Mouse (Mus musculus) frontal cortex, postnatal 14 days (tissue): ENCODE data around the gene Tbcb.
"Not testable (repeated sequence)": the region's sequence is repeated elsewhere in the genome, so short reads cannot be mapped to it uniquely, and the experiment has no call there.

Experiments
- DNase-seq, 2 experiments: peaks; one replicate each; pipeline ENCODE4 v3.0.0; 2022; ENCODE audit warnings: low spot score in 2 of 2

The Tbcb gene

GRCm38 (mm10) chr7:30222205-30222604 is 9.9 kb downstream of the Tbcb start:
- no peak for DNase-seq

GRCm38 (mm10) chr7:30221433-30221832 is 10.6 kb downstream of the Tbcb start:
- DNase-seq: no peak

DNA sequence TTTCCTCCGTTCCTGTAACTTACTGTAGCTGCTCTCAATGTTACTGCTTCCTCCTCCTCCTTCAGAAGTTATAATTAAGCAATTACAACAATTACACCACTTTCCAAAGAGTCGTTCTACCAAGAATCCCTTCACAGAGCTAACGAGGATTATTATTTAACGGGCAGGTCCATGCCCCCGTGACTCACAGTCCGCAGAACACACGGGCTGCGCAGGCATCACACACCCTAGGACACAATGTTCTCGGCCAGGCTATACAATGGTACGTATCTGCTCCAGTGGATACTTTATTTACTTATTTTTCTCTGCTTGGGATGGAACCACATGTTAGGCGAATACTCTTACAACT is 12.1 kb downstream of the Tbcb start:
- DNase-seq: no peak

GRCm38 (mm10) chr7:30219293-30220007 is 12.6 kb downstream of the Tbcb start:
- DNase-seq: no peak

- DNase-seq: no peak
Measured at GRCm38 (mm10) chr7:30217277-30217676, 14.8 kb downstream of the Tbcb start.

- DNase-seq: no peak
Measured at GRCm38 (mm10) chr7:30216723-30217151, 15.3 kb downstream of the Tbcb start.

DNA sequence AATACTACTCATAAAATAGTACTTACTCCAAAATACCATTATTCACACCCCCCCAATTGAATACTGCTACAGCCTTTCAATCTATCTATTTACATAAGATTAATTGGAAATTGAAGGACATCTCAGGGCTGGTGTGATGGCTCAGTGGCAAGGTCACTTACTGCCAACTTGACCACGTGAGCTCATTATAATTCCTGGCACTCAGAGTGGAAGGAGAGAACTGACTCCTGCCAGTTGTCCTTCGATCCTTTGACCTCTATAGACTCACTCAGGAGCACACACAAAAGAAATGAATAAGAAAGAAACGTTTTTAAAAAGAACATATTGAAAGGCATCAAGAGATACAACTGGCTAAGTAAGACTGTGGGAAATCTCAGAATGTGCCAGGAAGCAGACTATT is 16.2 kb downstream of the Tbcb start:
- DNase-seq: no peak

DNA sequence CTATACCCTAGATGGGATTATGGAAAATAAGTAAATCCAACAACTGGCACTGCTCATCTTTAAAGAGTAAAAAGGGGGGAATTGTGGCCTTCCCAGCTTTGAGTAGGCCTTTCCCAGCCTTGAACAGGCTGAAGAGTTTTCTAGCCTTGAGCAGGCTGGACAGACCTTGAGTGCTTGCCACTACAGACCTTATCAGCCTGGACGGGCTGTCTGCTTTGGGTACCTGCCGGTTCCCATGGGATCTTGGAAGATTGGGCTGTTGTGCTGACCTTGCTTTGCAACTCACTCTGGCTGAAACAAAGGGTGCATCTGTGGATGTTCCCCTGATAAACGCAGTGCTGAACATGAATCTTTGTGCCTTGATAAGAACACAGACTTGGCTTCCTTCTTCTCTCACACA is 18.2 kb downstream of the Tbcb start:
- no peak for DNase-seq

- DNase-seq: no peak
Measured at GRCm38 (mm10) chr7:30211025-30211424, 21.0 kb downstream of the Tbcb start.

- DNase-seq: not testable (repeated sequence)
Measured at GRCm38 (mm10) chr7:30206364-30206763, 25.7 kb downstream of the Tbcb start.

GRCm38 (mm10) chr7:30205383-30205782 is 26.7 kb downstream of the Tbcb start:
- no peak for DNase-seq

DNA sequence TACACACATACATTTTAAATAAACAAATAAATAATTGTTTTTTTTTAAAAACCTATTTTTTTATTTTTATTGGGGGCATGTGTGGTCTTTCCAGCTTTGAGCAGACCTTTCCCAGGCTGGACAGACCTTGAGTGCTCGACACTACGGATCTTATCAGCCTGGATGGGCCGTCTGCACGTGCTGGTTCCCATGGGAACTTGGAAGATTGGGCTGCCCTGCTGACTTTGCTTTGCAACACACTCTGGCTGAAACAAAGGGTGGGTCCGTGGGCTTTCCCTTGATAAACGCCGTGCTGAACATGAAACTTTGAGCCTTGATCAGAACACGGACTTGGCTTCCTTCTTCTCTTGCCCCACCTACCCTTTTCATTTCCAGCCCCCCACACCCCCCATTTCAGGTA is 27.7 kb downstream of the Tbcb start:
- no peak for DNase-seq

DNA sequence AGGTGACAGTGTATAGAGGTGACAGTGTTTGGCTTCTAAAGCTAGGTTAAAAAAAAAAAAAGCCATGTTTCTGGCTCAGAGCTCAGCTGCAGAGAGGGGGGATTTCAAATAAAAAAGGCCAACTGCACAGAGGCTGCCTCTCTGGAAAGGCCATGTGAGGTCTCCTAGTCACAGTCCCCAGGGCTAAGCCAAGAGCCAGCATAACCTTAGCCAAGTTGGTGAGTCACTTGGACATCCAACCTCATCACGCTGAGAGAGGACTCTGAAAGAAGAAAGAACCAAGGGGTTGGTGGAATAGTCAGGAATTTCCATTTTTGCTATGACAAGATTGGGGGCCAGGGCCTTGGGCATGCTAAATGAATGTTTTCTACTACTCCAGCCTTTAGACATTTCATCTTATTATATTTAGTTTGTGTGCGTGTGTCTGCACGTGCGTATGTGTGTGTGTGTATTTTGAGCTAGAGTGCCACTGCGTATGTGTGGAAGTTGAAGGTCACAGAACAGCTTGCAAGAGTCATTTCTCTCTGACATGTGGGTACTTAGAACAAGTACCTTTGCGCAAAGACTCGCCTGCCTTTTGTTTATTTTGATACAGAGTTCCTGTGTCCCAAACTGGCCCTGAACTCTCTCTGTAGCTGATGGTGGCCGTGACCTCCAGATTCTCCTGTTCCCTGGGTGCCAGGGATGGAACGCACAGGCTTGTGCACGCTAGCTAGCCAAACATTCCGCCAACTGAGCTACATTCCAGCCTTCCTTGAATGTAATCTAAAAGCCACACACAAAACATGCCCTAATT is 29.0 kb downstream of the Tbcb start:
- no peak for DNase-seq

DNA sequence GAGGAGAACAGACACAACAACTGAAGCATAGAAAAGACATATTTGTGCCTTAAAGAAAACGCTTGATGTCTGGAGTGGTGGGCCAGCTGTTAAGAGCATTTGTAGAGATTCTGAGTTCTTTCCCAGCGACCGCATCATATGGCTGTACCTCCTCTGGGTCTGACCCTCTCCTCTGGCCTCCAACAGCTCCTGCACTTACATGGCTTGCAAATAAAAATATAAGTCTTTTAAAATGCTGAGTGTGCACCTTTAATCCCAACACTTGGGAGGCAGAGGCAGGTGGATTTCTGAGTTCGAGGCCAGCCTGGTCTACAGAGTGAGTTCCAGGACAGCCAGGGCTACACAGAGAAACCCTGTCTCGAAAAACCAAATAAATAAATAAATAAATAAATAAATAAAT is 31.4 kb downstream of the Tbcb start:
- DNase-seq: not testable (repeated sequence)

DNA sequence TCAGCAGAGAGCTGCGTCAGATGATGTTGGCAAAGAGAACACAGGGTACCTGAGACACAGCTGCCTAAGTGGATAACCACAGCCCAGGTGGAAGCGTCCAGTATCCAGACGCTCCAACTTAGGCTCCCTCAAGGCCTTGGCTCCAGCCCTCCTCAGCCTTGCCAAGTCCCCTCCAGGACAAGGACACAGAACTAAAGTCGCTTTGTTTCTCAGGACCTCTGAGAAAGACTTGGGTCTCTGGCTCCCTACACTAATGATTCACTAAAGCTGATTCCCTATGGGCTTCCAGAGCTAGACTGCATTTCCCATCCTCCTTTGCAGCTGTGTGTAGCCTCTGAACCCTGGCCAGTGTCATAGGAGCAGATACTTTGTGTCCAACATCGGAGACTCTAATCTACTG is 31.9 kb downstream of the Tbcb start:
- no peak for DNase-seq

DNA sequence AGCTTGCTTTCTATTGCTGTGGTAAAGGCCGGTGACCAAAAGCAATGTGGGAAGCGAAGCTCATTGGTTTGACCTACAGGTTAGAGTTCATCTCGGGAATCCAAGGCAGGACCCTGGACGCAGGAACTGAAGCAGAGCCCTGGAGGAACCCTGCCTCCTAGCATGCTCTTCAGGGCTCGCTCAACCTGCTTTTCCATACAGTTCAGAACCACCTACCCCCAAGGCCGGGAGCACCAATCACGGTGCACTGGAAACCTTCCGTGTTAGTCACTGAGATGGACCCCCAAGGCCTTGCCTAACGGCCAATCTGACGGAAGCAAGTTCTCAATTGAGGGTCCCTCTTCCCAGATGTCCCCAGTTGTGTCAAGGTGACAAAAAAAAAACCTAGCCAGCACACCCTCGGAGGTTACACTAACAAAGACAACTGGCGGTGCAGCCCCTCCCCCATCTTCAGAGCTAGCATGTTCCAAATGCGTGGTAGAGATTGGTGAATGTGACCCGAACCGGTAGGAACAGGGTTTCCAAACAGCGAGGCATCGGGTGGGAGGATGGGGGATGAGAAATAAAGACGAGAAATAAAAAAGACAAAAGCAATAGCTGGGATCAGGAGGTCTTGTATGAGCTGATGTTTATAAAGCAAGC is 32.5 kb downstream of the Tbcb start:
- DNase-seq: no peak

GRCm38 (mm10) chr7:30198481-30198971 is 33.5 kb downstream of the Tbcb start, which contains the start of gene Capns1:
TSS of gene Capns1 (minus strand) at chr7:30198811.
- no peak for DNase-seq

- no peak for DNase-seq
Measured at GRCm38 (mm10) chr7:30197592-30198129, 34.4 kb downstream of the Tbcb start.

- no peak for DNase-seq
Measured at GRCm38 (mm10) chr7:30196171-30196570, 35.9 kb downstream of the Tbcb start.

DNA sequence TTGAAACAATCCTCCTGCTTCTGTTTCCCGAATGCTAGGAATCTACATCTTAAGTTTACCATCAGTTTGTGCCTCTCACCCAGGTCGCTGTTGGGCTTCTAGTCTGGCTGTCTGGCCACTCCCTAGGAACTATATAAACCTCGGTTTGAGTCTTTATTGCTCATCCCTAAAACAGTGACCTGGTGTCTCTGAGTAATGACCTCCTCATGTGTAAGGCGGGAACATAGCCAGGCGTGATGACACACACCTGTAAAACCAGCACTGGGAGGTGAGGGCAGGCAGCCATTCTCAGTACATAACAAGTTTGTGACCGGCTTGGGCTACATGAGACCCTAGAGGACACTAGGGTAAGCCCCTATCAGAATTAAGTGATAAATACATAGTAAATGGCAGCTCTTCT is 36.6 kb downstream of the Tbcb start:
- DNase-seq: no peak

GRCm38 (mm10) chr7:30194884-30195283 is 37.2 kb downstream of the Tbcb start:
- DNase-seq: peak; percentile 81 to 84

- no peak for DNase-seq
Measured at GRCm38 (mm10) chr7:30194101-30194831, 37.8 kb downstream of the Tbcb start.
